Mouse (Mus musculus) neural tube, embryonic 13.5 days (tissue): Measurements from ENCODE around the gene Trabd2b. TPM values are rescaled to one million over a fixed set of nuclear protein-coding genes. Genes with fewer than 3 reads are reported as not detected.

Experiments
- ATAC-seq: fragments of 200-750 bp; cut with Nextera tagmentation; 2 replicates; pipeline ENCODE4 v1.8.0; 2017; ENCODE audit warnings: low read depth, mild to moderate bottlenecking, moderate TSS enrichment, moderate library complexity
- H3K27ac ChIP-seq: fragments of 300-500 bp; sonication (generic); replicated peaks from 2 replicates; pipeline ENCODE4 v1.5.1; 2015; ENCODE audit warnings: moderate library complexity, mild to moderate bottlenecking, inconsistent platforms
- H3K27me3 ChIP-seq: fragments of 300-500 bp; sonication (generic); 2 replicates; pipeline ENCODE4 v1.6.1; 2015; ENCODE audit warnings: mild to moderate bottlenecking, inconsistent platforms
- H3K36me3 ChIP-seq: fragments of 300-500 bp; sonication (generic); 2 replicates; pipeline ENCODE4 v1.6.1; 2015; ENCODE audit warnings: mild to moderate bottlenecking, inconsistent platforms
- H3K4me1 ChIP-seq: fragments of 300-500 bp; sonication (generic); replicated peaks from 2 replicates; pipeline ENCODE4 v1.6.1; 2015; ENCODE audit warnings: inconsistent platforms
- H3K4me2 ChIP-seq: fragments of 300-500 bp; sonication (generic); 2 replicates; pipeline ENCODE4 v1.6.1; 2015; ENCODE audit warnings: inconsistent platforms, mild to moderate bottlenecking, moderate library complexity
- H3K4me3 ChIP-seq: fragments of 300-500 bp; sonication (generic); 2 replicates; pipeline ENCODE4 v1.5.1; 2015; ENCODE audit warnings: mild to moderate bottlenecking, inconsistent platforms
- H3K9ac ChIP-seq: fragments of 300-500 bp; sonication (generic); 2 replicates; pipeline ENCODE4 v1.6.1; 2015; ENCODE audit warnings: moderate library complexity, mild to moderate bottlenecking, inconsistent platforms
- H3K9me3 ChIP-seq: fragments of 300-500 bp; sonication (generic); 2 replicates; pipeline ENCODE4 v1.6.1; 2016; ENCODE audit warnings: inconsistent platforms
- WGBS: fragments of 180-500 bp; shearing (Covaris S2); methylation state at CpG from one replicate; pipeline ENCODE4 v1.1.7; 2015; 5-methylcytosine and 5-hydroxymethylcytosine counted together
- polyA plus RNA-seq: library from polyadenylated mRNA; unstranded; fragments of >200 nt; fragmentation: Nextera tagmentation; extraction: Ambion mirVana; gene quantifications from 2 replicates; pipeline ENCODE4 v1.2.1, GENCODE M21; 2015

Gene Trabd2b
- polyA plus RNA-seq, 1 experiment from 2014 or later, result 0.84 TPM

DNA sequence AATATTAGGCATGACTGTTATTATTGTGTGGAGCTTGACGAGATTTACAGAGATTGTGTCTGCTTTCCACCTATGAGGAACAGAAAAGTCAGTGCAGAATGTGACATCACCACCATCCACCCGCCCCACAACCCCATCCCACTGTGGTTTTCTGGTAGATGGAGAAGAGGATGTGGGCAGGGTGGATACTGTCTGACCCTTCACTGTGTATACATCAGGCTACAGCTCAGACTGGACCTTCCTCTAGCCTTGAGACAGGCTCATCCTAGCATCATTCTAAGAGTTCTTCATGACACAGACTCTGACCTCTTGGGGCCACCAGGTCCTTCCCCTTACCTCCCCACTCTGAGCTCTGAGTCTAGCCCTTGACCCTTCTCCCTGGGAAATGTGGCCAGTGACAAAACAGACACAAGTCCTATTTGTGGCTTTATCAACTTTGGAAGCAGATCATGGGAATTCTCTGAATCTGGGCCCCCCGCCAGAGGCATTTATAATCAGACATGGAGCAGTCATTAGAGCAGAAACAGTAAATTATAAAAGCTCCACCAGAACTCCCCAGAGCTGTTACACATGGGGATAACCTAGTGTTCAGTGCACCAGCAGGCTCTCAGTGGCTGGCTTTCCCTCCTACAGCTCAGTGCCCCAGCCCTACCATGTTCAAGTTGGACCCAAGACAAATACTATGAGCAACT lies 48.1 kb downstream of the Trabd2b start:
- no peaks in the 10 kb centered on the region for H3K36me3 ChIP-seq
- no peaks in the 10 kb centered on the region for H3K9me3 ChIP-seq
- H3K4me3 ChIP-seq, result no peak overlapping the region
- no peaks in the 10 kb centered on the region for H3K27me3 ChIP-seq
- no peak overlapping the region for H3K27ac ChIP-seq
- ATAC-seq, result no peak; the same call in 1 of the 2 replicates
- peaks cover 7% of the 10 kb centered on the region for H3K4me1 ChIP-seq
- no peak overlapping the region for H3K9ac ChIP-seq
- 61% methylated on average over 3 of the region's 3 CpGs for WGBS
- no peak overlapping the region for H3K4me2 ChIP-seq

DNA sequence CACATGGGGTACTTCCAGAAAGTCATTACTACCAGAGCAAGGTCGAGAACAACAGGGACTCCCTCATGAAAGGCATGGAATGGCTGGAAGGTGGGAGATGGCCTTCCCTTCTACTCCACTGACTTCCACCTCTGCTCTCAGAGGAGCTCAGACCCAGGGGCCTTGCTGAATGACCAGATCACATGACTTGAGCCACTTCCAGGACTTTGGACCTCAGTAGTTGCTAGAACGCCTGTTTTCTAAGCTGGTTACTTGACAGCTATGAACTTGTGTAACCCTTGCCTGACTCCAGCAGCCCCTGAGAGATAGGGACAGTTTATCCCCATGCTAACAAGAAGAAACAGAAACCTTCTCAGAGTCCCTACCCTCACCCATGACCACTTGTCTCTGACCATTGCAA lies 50.6 kb downstream of the Trabd2b start:
- H3K4me3 ChIP-seq, result no peak overlapping the region
- no peak overlapping the region for H3K27ac ChIP-seq
- no peaks in the 10 kb centered on the region for H3K27me3 ChIP-seq
- no peaks in the 10 kb centered on the region for H3K36me3 ChIP-seq
- H3K4me1 ChIP-seq, result peaks cover 12% of the 10 kb centered on the region
- H3K4me2 ChIP-seq, result no peak overlapping the region
- no peaks in the 10 kb centered on the region for H3K9me3 ChIP-seq
- H3K9ac ChIP-seq, result no peak overlapping the region
- WGBS, result 88% methylated on average over 2 of the region's 2 CpGs
- ATAC-seq, result no peak

DNA sequence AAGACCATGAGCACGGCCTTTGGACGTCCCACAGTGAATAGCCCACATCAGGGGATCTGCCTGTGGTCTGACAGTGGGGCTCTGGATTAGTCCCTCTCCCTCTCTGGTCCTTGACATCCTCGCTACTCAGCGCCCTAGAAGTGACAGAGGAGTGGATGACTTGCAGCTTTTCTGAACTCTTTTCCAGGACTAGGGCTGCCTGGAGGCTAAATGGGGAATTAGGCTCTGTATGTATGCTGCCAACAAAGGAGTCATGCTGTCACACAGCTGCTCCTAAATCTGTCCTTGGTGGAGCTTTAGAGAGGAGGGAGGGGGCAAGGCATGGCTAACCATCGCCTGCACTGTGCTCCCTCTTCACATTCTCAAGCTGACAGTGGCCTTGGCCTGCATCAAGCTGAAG lies 53.1 kb downstream of the Trabd2b start:
- Histone ChIP-seq H3K4me1 (peaks cover 12% of the 10 kb centered on the region), H3K27ac (no peak overlapping the region), H3K9ac (no peak overlapping the region), H3K4me3 (no peak overlapping the region), H3K36me3 (no peaks in the 10 kb centered on the region), H3K27me3 (no peaks in the 10 kb centered on the region), H3K9me3 (no peaks in the 10 kb centered on the region), H3K4me2 (no peak overlapping the region)
- WGBS, result 13% methylated on average over 5 of the region's 5 CpGs
- ATAC-seq, result peak; percentile 74; the same call in 1 of the 2 replicates

DNA sequence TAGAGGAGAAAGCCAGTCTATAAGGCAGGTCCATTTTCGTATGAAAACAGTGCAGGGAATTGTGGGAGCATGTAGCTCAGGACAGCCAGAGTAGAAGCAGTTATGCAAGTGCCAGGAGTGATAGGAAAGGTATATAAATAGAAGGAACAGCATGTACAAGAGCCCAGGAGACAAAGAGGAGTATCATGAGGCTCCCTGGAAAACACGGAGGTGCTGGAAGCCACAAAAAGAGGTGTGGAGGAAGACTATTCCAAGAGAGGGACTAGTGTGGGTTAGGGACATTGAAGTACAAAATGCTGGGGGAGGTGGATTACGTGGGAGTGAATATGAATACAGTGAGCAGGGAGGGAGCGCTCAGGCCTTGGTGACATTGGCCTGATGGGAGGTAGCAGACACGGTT lies 53.9 kb downstream of the Trabd2b start:
- Histone ChIP-seq H3K4me1 (peaks cover 14% of the 10 kb centered on the region), H3K9me3 (no peaks in the 10 kb centered on the region), H3K4me3 (no peak overlapping the region), H3K27me3 (no peaks in the 10 kb centered on the region), H3K9ac (no peak overlapping the region), H3K4me2 (no peak overlapping the region), H3K27ac (no peak overlapping the region), H3K36me3 (no peaks in the 10 kb centered on the region)
- 87% methylated on average over 5 of the region's 5 CpGs for WGBS
- ATAC-seq, result no peak

DNA sequence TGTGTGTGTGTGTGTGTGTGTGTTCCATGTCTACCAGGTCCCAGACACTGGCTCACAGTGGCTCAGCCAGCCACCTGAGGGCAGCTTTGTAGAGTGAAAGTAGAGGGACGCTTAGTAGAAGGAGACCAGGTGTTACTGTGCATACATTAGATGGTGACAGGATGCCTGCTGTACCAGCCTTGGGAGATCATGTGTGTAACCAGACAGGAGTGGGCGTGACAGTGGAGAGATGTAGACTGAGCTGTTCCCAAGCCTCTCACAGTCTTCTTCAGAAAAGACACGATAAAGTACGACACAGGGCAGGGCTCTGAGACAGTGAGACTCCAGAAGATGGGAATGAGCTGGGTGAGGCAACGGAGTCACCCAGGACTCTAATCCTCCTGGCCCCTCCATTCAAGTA lies 54.6 kb downstream of the Trabd2b start:
- Histone ChIP-seq H3K36me3 (no peaks in the 10 kb centered on the region), H3K9me3 (no peaks in the 10 kb centered on the region), H3K4me2 (no peak overlapping the region), H3K4me3 (no peak overlapping the region), H3K9ac (no peak overlapping the region), H3K4me1 (peaks cover 20% of the 10 kb centered on the region), H3K27ac (no peak overlapping the region), H3K27me3 (no peaks in the 10 kb centered on the region)
- ATAC-seq, result no peak
- whole genome bisulfite sequencing, result 85% methylated on average over 5 of the region's 5 CpGs

DNA sequence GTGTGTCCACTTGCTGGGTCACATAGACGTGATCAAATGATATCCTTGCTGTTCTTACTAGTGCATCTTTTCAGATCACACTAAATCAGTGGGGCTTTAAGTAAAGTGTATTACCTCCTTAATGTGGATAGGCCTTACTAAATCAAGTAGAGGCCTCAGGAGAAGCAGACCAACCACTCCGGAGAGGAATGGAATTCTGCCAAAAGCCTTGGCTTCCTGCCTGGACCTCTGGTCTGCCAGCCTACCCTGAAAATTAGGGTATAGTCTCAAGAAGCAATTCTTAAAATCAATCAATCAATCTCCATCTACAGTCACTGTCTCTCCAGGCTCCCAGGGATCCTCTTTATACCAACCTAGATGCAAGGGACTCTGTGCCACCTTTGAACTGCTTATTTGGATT lies 59.1 kb downstream of the Trabd2b start:
- H3K9me3 ChIP-seq, result no peaks in the 10 kb centered on the region
- ATAC-seq, result no peak
- H3K27me3 ChIP-seq, result no peaks in the 10 kb centered on the region

DNA sequence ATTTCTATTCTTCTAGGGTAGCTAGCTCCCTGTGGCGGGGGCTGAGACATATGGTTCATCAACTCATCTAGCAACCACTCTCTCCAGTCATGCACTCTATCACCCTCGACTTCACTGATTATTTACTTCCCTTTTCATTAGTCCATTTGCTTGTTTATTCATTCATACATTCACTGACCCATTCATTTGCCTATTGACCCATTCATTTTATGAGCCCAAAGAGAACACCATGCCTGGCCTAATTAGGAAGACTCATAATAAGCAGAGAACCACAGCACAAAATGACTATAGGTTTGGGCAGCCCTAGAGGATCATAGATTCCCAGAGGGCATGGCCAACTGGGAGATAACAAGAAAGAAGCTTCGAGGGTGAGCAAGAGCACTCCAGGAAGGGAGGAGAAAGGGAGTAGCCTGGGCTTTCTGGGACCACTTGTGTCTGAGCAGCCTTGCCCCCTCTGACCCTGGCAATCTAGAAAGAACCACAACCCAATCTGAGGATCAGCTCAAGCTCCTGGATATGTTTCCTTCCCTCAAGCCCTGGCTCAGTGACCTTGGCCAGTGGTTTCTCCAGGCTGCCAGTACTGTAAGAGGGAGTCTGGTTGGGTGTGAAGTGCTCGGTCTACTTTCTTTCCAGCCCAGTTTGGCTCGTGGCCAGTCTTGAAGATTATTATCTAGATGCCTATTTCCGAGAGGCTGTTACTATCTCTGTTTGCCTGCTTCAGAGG lies 61.0 kb downstream of the Trabd2b start:
- H3K9ac ChIP-seq, result no peak overlapping the region
- no peaks in the 10 kb centered on the region for H3K36me3 ChIP-seq
- no peak overlapping the region for H3K27ac ChIP-seq
- peaks cover 26% of the 10 kb centered on the region for H3K4me1 ChIP-seq
- H3K4me3 ChIP-seq, result no peak overlapping the region
- no peaks in the 10 kb centered on the region for H3K9me3 ChIP-seq
- H3K4me2 ChIP-seq, result no peak overlapping the region
- H3K27me3 ChIP-seq, result no peaks in the 10 kb centered on the region
- no peak for ATAC-seq
- WGBS, result 55% methylated on average over 6 of the region's 6 CpGs

More for the DNA sequence above, 59.1 kb downstream of the Trabd2b start:
- WGBS, result 52% methylated on average over 2 of the region's 2 CpGs
- H3K4me3 ChIP-seq, result no peak overlapping the region
- peaks cover 26% of the 10 kb centered on the region for H3K4me1 ChIP-seq
- H3K9ac ChIP-seq, result no peak overlapping the region
- H3K4me2 ChIP-seq, result no peak overlapping the region
- H3K27ac ChIP-seq, result no peak overlapping the region
- no peaks in the 10 kb centered on the region for H3K36me3 ChIP-seq

DNA sequence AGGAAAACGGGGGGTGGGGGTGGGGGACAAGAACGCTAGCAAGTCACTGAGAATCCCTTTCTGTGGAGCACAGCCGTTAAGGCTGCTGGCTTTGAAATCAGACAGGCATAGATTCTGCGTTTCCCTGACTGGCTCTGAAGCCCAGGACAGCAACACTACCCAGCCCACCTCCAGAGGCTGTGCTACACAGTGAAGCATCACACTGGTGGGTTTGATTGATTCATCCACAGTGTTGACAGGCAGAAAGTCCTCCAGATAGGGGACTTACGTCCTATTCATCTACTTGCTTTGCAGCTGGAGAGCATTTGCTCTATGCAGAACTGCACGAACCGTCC lies 61.5 kb downstream of the Trabd2b start:
- Histone ChIP-seq H3K36me3 (no peaks in the 10 kb centered on the region), H3K27me3 (no peaks in the 10 kb centered on the region), H3K4me1 (peaks cover 26% of the 10 kb centered on the region), H3K27ac (no peak overlapping the region), H3K4me3 (no peak overlapping the region), H3K4me2 (no peak overlapping the region), H3K9me3 (no peaks in the 10 kb centered on the region), H3K9ac (no peak overlapping the region)
- WGBS, result 64% methylated on average over 7 of the region's 7 CpGs
- no peak for ATAC-seq

DNA sequence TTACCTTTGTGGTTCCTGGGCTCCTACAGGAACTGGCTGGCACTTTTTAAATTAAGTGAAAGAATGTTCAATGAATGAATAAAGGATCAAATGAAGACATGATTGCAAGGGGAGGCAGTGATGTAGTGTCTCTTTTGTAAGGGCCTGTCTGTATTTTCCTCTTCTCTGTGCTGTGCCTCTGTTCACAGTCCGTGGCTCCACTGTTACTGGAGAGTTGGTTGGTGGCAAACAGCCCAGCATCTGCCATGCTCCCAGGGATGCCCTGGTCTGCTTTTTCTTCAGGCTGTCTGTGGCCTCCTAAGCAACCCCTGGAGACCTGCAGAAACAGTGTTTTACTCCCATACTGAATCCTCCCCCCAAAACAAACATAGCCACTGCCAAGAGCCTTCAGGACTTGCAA lies 63.4 kb downstream of the Trabd2b start:
- Histone ChIP-seq H3K9me3 (no peaks in the 10 kb centered on the region), H3K4me1 (peaks cover 26% of the 10 kb centered on the region), H3K27me3 (no peaks in the 10 kb centered on the region), H3K4me2 (no peak overlapping the region), H3K27ac (no peak overlapping the region), H3K4me3 (no peak overlapping the region), H3K36me3 (no peaks in the 10 kb centered on the region), H3K9ac (no peak overlapping the region)
- ATAC-seq, result no peak
- 52% methylated on average over 1 of the region's 1 CpGs for WGBS

DNA sequence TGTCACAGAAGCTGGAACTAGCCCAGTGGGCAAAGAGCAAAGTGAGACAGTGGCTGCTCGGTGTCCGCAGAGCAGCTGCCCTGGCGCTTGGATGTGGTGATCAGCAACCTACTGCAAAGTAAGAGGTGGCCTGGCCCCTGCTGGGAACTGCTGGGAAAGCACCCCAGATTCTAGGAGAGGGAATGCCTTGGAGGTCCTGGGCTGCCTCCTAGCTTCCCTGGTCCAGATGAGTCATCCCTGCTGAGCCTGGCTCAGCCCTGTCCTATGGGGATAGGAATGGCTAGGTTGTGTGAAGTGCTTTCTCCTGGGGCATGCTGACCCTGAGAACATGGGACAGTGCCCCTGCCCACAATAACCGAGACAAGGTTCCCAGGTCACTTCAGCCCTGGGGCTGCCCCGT lies 65.6 kb downstream of the Trabd2b start:
- no peak for ATAC-seq
- Histone ChIP-seq H3K9me3 (no peaks in the 10 kb centered on the region), H3K36me3 (no peaks in the 10 kb centered on the region), H3K4me2 (no peak overlapping the region), H3K4me1 (peaks cover 13% of the 10 kb centered on the region), H3K9ac (no peak overlapping the region), H3K4me3 (no peak overlapping the region), H3K27ac (no peak overlapping the region), H3K27me3 (no peaks in the 10 kb centered on the region)
- WGBS, result 77% methylated on average over 5 of the region's 5 CpGs

DNA sequence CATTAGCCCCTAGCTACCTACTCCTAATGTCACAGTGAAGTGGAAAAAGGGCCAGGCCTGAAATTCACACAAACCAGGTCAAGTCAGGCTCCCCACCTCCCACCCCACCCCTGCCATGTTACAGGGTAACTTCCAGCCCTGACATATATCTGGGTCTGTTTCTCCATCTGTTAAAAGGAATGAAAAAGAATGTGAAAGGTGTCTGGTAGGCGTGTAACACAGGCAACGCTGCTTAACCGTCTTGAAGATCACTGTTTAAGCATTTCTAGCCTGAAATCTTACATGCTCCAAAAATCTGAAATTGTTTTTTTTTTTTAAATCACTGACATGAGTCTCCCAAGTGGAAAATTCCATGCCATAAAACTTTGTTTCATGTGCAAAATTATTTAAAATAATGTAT lies 69.8 kb downstream of the Trabd2b start:
- Histone ChIP-seq H3K9me3 (no peaks in the 10 kb centered on the region), H3K4me3 (no peak overlapping the region), H3K27me3 (no peaks in the 10 kb centered on the region), H3K4me2 (no peak overlapping the region), H3K36me3 (no peaks in the 10 kb centered on the region), H3K4me1 (peaks cover 11% of the 10 kb centered on the region), H3K27ac (no peak overlapping the region), H3K9ac (no peak overlapping the region)
- 88% methylated on average over 3 of the region's 3 CpGs for WGBS
- ATAC-seq, result no peak

DNA sequence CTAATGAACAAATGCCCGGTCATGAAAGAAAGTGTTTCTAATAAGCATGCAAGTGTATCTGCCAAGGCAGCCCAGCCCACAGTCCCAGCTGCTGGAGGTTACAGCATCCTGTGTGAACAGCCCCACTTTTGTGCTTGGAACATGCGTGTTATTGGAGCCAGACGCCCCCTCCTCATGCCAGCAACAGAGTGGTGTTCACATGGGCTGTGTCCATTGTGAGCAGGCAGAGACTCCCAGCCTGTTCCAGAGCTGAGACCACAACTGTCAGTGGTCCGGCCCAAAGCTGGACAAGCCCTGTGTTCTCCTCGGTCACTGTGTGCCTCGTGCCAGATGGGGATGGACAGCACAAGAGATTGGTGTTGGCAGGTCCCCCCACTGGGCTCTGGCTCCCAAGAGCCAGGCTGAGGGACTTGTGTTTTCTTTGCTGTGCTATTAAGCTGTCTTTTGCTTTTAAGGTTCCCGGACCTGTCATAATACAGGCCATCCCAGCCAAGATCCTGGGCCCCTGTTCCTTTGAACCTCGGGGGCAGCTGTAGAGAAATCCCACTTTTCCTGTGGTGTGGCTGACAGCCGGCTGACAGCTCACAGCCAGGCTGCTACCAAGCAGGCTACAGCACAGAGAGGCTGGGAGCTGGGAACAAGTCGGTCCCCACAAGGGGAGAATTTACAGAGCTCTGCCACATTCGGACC lies 70.7 kb downstream of the Trabd2b start:
- Histone ChIP-seq H3K9ac (no peak overlapping the region), H3K27ac (no peak overlapping the region), H3K4me3 (no peak overlapping the region), H3K4me1 (peaks cover 19% of the 10 kb centered on the region), H3K36me3 (no peaks in the 10 kb centered on the region), H3K9me3 (no peaks in the 10 kb centered on the region), H3K27me3 (no peaks in the 10 kb centered on the region), H3K4me2 (no peak overlapping the region)
- WGBS, result 40% methylated on average over 11 of the region's 11 CpGs
- peak; percentile 40; the same call in 1 of the 2 replicates for ATAC-seq
